Mouse (Mus musculus): Measurements from ENCODE around the gene Nelfb. TPM values are rescaled to one million over a fixed set of nuclear protein-coding genes. Genes with fewer than 3 reads are reported as not detected.

The Nelfb gene
- polyA plus RNA-seq, 1 experiment: 37.2 TPM

DNA sequence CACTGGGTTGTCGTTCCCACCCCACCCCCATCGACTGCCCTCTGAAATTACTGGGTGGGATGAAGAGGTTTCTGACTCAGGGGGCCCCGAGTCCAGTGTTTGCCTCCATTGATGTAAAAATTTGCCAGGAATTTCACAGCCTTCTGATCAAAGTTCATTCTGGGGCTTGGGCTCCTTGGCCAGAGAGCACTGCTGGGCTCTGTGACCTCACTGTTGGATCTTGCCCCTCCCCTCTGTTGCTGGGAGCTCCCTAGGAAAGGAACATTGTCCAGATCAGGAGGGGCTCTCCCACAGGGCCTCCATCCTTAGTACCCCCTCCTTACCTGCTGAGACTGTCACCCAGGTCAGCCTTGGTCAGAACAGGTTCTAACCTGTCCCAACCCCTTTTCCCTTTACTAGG, 3.2 kb upstream of the Nelfb start, which contains the start of gene Stpg3:
TSS of gene Stpg3 (minus strand) at position 194 of the 400 bp plus-strand sequence.
- H3K36me3 ChIP-seq (ENCODE audit: control insufficient read depth, insufficient read depth, low read length): peaks cover 2% of the 10 kb centered on the region
- no peak within 1 kb of the TSS for H3K4me3 ChIP-seq (ENCODE audit: low read depth, low read length)
- no peak for TF ChIP-seq CTCF (IDR thresholded peaks at IDR 0.05; ENCODE audit: extremely low read depth, insufficient read length, insufficient replicate concordance, low read depth, low read length)
- no peak for TF ChIP-seq POLR2A (IDR thresholded peaks at IDR 0.05; ENCODE audit: low read depth, low read length)
- H3K27ac ChIP-seq (ENCODE audit: insufficient read depth, low read depth, low read length): no peak within 1 kb of the TSS
- H3K27me3 ChIP-seq (ENCODE audit: control insufficient read depth, insufficient read depth, low read length): no peaks in the 10 kb centered on the region
- 38% methylated on average over 3 of the region's 3 CpGs for WGBS
- H3K4me1 ChIP-seq (ENCODE audit: control insufficient read depth, insufficient read depth, insufficient read length, low read length): peaks cover 10% of the 10 kb centered on the region

DNA sequence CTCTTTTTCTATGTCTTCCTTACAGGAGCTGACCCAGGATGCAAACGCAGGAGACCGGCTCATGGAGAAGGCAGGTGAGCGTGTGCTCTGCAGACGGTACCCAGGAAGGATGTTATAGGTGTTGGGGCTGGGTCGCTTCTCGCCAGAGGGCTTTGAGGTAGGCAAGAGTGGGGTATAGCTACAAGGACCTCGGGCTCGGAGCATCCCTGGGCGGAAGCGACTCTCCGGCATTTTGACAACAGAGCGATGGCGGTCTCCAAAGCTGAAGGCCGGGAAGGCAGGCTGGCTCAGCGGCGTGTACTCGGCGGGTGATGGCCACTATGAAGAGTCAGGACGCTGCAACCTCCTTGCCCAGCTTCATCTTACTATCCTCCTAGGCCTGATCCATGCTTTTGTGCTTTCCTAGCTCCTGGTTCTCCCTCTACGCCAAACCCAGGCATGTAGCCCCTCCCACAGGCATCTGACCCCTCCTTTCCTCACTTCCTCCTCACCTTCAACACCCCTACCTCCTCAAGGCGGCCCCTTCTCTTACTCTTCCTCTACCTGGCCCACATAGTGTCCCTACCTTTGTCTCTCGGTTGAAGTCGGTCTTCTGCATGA, 2.1 kb upstream of the Nelfb start:
- no peak overlapping the region for H3K4me3 ChIP-seq (ENCODE audit: low read depth, low read length)
- peaks cover 10% of the 10 kb centered on the region for H3K4me1 ChIP-seq (ENCODE audit: control insufficient read depth, insufficient read depth, insufficient read length, low read length)
- H3K27me3 ChIP-seq (ENCODE audit: control insufficient read depth, insufficient read depth, low read length): no peaks in the 10 kb centered on the region
- WGBS: 75% methylated on average over 23 of the region's 23 CpGs
- H3K36me3 ChIP-seq (ENCODE audit: control insufficient read depth, insufficient read depth, low read length): peaks cover 6% of the 10 kb centered on the region
- H3K27ac ChIP-seq (ENCODE audit: insufficient read depth, low read depth, low read length): no peak overlapping the region
- TF ChIP-seq CTCF (IDR thresholded peaks at IDR 0.05; ENCODE audit: extremely low read depth, insufficient read length, insufficient replicate concordance, low read depth, low read length): no peak
- TF ChIP-seq POLR2A (IDR thresholded peaks at IDR 0.05; ENCODE audit: low read depth, low read length): no peak

DNA sequence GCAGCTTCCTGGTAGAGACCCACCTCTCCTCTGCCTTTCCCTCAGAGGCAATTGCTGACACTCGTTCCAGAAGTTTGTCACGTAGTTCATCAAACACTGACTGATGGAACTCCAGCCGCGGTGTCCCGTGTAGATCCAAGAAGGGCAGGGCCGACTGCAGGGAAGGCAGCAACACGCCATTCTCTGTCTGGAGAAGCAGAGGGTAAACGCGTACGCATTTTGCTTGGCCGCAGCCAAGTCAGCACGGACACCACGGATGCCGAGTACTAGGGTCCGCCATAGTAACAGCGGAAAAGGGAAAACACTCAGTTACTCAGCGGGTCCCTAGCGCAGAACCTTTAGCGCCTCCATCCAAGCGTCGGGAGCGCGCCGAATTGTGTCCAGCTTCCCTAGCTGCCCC, 603 bp downstream of the Nelfb start:
- under 1% methylated on average over 24 of the region's 24 CpGs for WGBS
- Histone ChIP-seq H3K4me3 (ENCODE audit: low read depth, low read length) (peak overlapping the region; percentile 91), H3K36me3 (ENCODE audit: control insufficient read depth, insufficient read depth, low read length) (peaks cover 22% of the 10 kb centered on the region), H3K27ac (ENCODE audit: insufficient read depth, low read depth, low read length) (peak overlapping the region; percentile 65), H3K4me1 (ENCODE audit: control insufficient read depth, insufficient read depth, insufficient read length, low read length) (peaks cover 13% of the 10 kb centered on the region), H3K27me3 (ENCODE audit: control insufficient read depth, insufficient read depth, low read length) (no peaks in the 10 kb centered on the region)
- TF ChIP-seq CTCF (IDR thresholded peaks at IDR 0.05; ENCODE audit: extremely low read depth, insufficient read length, insufficient replicate concordance, low read depth, low read length) (no peak), POLR2A (IDR thresholded peaks at IDR 0.05; ENCODE audit: low read depth, low read length) (no peak)

DNA sequence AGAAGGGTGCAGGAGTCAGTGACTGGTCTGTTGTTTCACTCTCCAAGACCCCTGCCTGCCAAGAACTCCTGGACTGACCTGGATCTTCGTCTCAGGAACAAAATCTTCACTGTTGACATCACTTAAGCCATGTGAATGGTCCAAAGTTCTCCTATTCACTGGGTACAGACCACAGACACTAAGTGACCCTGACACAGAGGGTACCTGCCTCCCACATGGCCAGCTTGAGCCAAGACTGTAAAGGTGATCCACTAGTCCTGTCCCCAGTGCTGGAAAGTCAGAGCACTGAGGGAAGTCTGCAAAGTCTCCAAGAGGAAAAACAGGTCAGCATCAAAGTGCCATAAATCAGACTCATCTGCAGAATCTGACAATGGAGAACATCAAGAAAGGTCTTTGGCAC, 3.7 kb downstream of the Nelfb start:
- Histone ChIP-seq H3K27ac (ENCODE audit: insufficient read depth, low read depth, low read length) (no peak overlapping the region), H3K36me3 (ENCODE audit: control insufficient read depth, insufficient read depth, low read length) (peaks cover 51% of the 10 kb centered on the region)
- 86% methylated on average over 1 of the region's 1 CpGs for whole genome bisulfite sequencing

DNA sequence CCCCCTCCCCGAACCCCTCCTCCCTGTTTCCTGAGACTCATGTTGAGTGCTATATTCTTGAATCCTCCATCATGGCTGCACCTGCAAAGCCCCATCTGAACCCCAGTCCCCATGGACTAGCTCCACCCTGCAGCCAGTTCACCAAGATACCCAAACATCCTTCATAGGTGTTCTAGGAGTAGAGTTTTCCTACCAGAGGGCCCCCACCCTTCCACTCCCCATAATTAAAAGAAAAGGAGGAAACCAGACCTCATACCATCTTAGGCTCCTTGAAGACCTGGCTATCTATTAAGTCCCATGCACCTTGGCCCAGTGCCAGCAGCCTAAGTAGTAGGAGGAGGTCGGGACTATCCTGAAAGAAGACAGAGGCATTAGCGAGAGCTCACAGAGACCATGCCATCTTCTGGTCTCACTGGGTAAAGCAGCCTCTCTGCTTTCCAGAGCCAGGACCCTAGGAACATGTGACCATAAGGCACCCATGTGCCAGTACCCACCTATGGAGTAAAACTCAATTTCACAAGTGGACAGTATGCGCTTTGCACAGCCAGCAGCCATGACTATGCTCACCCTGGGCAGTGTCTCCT, 7.6 kb downstream of the Nelfb start:
- H3K36me3 ChIP-seq (ENCODE audit: control insufficient read depth, insufficient read depth, low read length): peaks cover 71% of the 10 kb centered on the region
- 51% methylated on average over 4 of the region's 4 CpGs for whole genome bisulfite sequencing
- TF ChIP-seq CTCF (IDR thresholded peaks at IDR 0.05; ENCODE audit: extremely low read depth, insufficient read length, insufficient replicate concordance, low read depth, low read length) (peak; percentile 16; the same call in 1 of the 2 replicates), POLR2A (IDR thresholded peaks at IDR 0.05; ENCODE audit: low read depth, low read length) (no peak)
- no peaks in the 10 kb centered on the region for H3K27me3 ChIP-seq (ENCODE audit: control insufficient read depth, insufficient read depth, low read length)
- no peak overlapping the region for H3K4me3 ChIP-seq (ENCODE audit: low read depth, low read length)
- peaks cover 5% of the 10 kb centered on the region; the same call in 1 of the 2 replicates for H3K4me1 ChIP-seq (ENCODE audit: control insufficient read depth, insufficient read depth, insufficient read length, low read length)
- no peak overlapping the region for H3K27ac ChIP-seq (ENCODE audit: insufficient read depth, low read depth, low read length)

More for the DNA sequence above, 3.7 kb downstream of the Nelfb start:
- Histone ChIP-seq H3K4me3 (ENCODE audit: low read depth, low read length) (no peak overlapping the region), H3K27me3 (ENCODE audit: control insufficient read depth, insufficient read depth, low read length) (no peaks in the 10 kb centered on the region), H3K4me1 (ENCODE audit: control insufficient read depth, insufficient read depth, insufficient read length, low read length) (peaks cover 13% of the 10 kb centered on the region)
- TF ChIP-seq POLR2A (IDR thresholded peaks at IDR 0.05; ENCODE audit: low read depth, low read length) (no peak), CTCF (IDR thresholded peaks at IDR 0.05; ENCODE audit: extremely low read depth, insufficient read length, insufficient replicate concordance, low read depth, low read length) (no peak)

DNA sequence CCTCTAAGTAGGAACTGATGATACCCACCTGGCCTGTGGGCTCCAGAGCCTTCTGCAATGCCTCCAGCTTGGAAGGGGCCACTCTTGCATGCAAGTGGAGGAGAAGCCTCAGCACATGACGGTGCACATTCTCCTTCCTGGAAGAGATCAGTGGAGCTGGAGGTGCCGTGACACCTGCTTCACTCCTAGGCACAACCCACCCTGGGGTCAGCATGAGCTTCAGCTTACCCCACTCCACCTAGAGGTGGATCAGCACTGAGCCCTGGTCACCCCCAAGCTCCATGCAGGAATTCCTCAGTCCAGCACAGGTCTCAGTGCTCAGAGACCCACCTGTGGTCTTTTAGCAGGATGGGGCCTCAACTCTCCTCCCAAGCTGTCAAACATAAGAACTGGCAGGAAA, 10.7 kb downstream of the Nelfb start:
- H3K4me1 ChIP-seq (ENCODE audit: control insufficient read depth, insufficient read depth, insufficient read length, low read length): peaks cover 20% of the 10 kb centered on the region; the same call in 1 of the 2 replicates
- no peak for TF ChIP-seq POLR2A (IDR thresholded peaks at IDR 0.05; ENCODE audit: low read depth, low read length)
- no peak for TF ChIP-seq CTCF (IDR thresholded peaks at IDR 0.05; ENCODE audit: extremely low read depth, insufficient read length, insufficient replicate concordance, low read depth, low read length)
- no peaks in the 10 kb centered on the region for H3K27me3 ChIP-seq (ENCODE audit: control insufficient read depth, insufficient read depth, low read length)
- H3K36me3 ChIP-seq (ENCODE audit: control insufficient read depth, insufficient read depth, low read length): peaks cover 53% of the 10 kb centered on the region
- 92% methylated on average over 2 of the region's 2 CpGs for WGBS
- H3K4me3 ChIP-seq (ENCODE audit: low read depth, low read length): no peak overlapping the region
- no peak overlapping the region for H3K27ac ChIP-seq (ENCODE audit: insufficient read depth, low read depth, low read length)

DNA sequence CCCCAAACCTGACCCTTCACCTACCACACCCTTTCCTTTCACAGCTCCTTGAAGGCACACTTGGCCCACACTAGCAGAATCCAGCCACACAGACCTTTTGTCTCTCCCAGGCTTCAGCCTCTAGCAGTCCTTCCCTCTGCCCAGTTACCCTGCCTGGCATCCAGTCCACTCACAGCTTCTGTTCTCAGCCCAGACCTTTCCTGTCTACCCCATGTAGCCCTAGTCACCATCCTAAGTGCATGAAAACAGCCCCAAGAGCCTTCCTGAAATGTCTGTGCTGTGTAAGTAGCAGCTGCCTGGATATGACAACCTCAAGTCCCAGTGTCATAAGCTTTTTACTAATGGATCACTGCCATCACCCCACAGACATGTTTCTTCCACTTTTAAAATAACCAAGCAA, 13.3 kb downstream of the Nelfb start:
- Histone ChIP-seq H3K27ac (ENCODE audit: insufficient read depth, low read depth, low read length) (peak overlapping the region; percentile 97), H3K4me3 (ENCODE audit: low read depth, low read length) (no peak overlapping the region), H3K36me3 (ENCODE audit: control insufficient read depth, insufficient read depth, low read length) (peaks cover 35% of the 10 kb centered on the region), H3K4me1 (ENCODE audit: control insufficient read depth, insufficient read depth, insufficient read length, low read length) (peaks cover 40% of the 10 kb centered on the region), H3K27me3 (ENCODE audit: control insufficient read depth, insufficient read depth, low read length) (no peaks in the 10 kb centered on the region)
- TF ChIP-seq CTCF (IDR thresholded peaks at IDR 0.05; ENCODE audit: extremely low read depth, insufficient read length, insufficient replicate concordance, low read depth, low read length) (no peak), POLR2A (IDR thresholded peaks at IDR 0.05; ENCODE audit: low read depth, low read length) (no peak)
